Mouse (Mus musculus) heart, embryonic 16.5 days (tissue): Measurements from ENCODE around the gene Ank2. TPM values are rescaled to one million over a fixed set of nuclear protein-coding genes. Genes with fewer than 3 reads are reported as not detected.

Experiments
- ATAC-seq: fragments of 200-750 bp; cut with Nextera tagmentation; replicated peaks from 2 replicates; pipeline ENCODE4 v1.8.0; 2017; ENCODE audit warnings: moderate number of reproducible peaks; ENCODE audit not compliant: insufficient read depth, low FRiP score; ENCODE audit errors: extremely low read depth
- H3K27ac ChIP-seq: fragments of 300-500 bp; sonication (generic); 2 replicates; pipeline ENCODE4 v1.5.1; 2014; ENCODE audit warnings: mild to moderate bottlenecking, low read length, control low read depth, moderate library complexity
- H3K27me3 ChIP-seq: fragments of 300-500 bp; sonication (generic); 2 replicates; pipeline ENCODE4 v1.6.1; 2014; ENCODE audit warnings: low read length, mixed read lengths; ENCODE audit not compliant: control insufficient read depth, insufficient read depth
- H3K36me3 ChIP-seq: fragments of 300-500 bp; sonication (generic); 2 replicates; pipeline ENCODE4 v1.6.1; 2014; ENCODE audit not compliant: control insufficient read depth, insufficient read depth
- H3K4me1 ChIP-seq: fragments of 300-500 bp; sonication (generic); 2 replicates; pipeline ENCODE4 v1.6.1; 2014; ENCODE audit warnings: low read length, mixed read lengths; ENCODE audit not compliant: control insufficient read depth, insufficient read depth
- H3K4me2 ChIP-seq: fragments of 300-500 bp; sonication (generic); 2 replicates; pipeline ENCODE4 v1.6.1; 2014; ENCODE audit warnings: low read depth, mild to moderate bottlenecking, control low read depth, low read length
- H3K4me3 ChIP-seq: fragments of 300-500 bp; sonication (generic); 2 replicates; pipeline ENCODE4 v1.5.1; 2014; ENCODE audit warnings: mild to moderate bottlenecking, control low read depth, low read length
- H3K9ac ChIP-seq: fragments of 300-500 bp; sonication (generic); 2 replicates; pipeline ENCODE4 v1.6.1; 2014; ENCODE audit warnings: low read length, control low read depth
- H3K9me3 ChIP-seq: fragments of 300-500 bp; sonication (generic); replicated peaks from 2 replicates; pipeline ENCODE4 v1.6.1; 2016; ENCODE audit warnings: low read length; ENCODE audit not compliant: control insufficient read depth
- WGBS: fragments of 180-500 bp; shearing (Covaris S2); extraction: QIAGEN DNeasy Blood & Tissue Kit; methylation state at CpG from one replicate; pipeline ENCODE4 v1.1.7; 2014; 5-methylcytosine and 5-hydroxymethylcytosine counted together
- polyA plus RNA-seq: library from polyadenylated mRNA; unstranded; fragments of >200 nt; fragmentation: Nextera tagmentation; extraction: Ambion mirVana; gene quantifications from 2 replicates; pipeline ENCODE4 v1.2.1, GENCODE M21; 2015

Ank2 gene
- polyA plus RNA-seq, 1 experiment from 2014 or later: 38.9 TPM

GRCm38 (mm10) chr3:127260007-127260785 lies 239.0 kb downstream of the Ank2 start:
- Histone ChIP-seq H3K27me3 (no peaks in the 10 kb centered on the region), H3K9ac (no peak overlapping the region), H3K9me3 (no peaks in the 10 kb centered on the region), H3K4me3 (no peak overlapping the region), H3K36me3 (no peaks in the 10 kb centered on the region), H3K27ac (no peak overlapping the region), H3K4me1 (peaks cover 5% of the 10 kb centered on the region), H3K4me2 (no peak overlapping the region)
- no peak for ATAC-seq
- WGBS: 78% methylated on average over 15 of the region's 15 CpGs

GRCm38 (mm10) chr3:127258466-127259075 lies 240.6 kb downstream of the Ank2 start:
- H3K27me3 ChIP-seq: no peaks in the 10 kb centered on the region
- no peaks in the 10 kb centered on the region for H3K36me3 ChIP-seq
- H3K27ac ChIP-seq: no peak overlapping the region
- no peak for ATAC-seq
- H3K4me3 ChIP-seq: peak overlapping the region; percentile 30
- H3K4me2 ChIP-seq: peak overlapping the region; percentile 67
- H3K9me3 ChIP-seq: no peaks in the 10 kb centered on the region
- peak overlapping the region; percentile 34; the same call in 1 of the 2 replicates for H3K9ac ChIP-seq
- peaks cover 5% of the 10 kb centered on the region for H3K4me1 ChIP-seq
- WGBS: 42% methylated on average over 15 of the region's 15 CpGs

- H3K4me1 ChIP-seq: peaks cover 5% of the 10 kb centered on the region
- peak; percentile 55 for ATAC-seq
- no peaks in the 10 kb centered on the region for H3K9me3 ChIP-seq
- under 1% methylated on average over 18 of the region's 18 CpGs for WGBS
- no peaks in the 10 kb centered on the region for H3K36me3 ChIP-seq
- H3K4me3 ChIP-seq: peak overlapping the region; percentile 64
- peak overlapping the region; percentile 86 for H3K27ac ChIP-seq
- H3K4me2 ChIP-seq: peak overlapping the region; percentile 67
- no peaks in the 10 kb centered on the region for H3K27me3 ChIP-seq
- H3K9ac ChIP-seq: peak overlapping the region; percentile 70
Observed at GRCm38 (mm10) chr3:127257969-127258368, 241.2 kb downstream of the Ank2 start.

- Histone ChIP-seq H3K27me3 (no peaks in the 10 kb centered on the region), H3K4me2 (peak overlapping the region; percentile 67), H3K27ac (peak overlapping the region; percentile 86), H3K36me3 (no peaks in the 10 kb centered on the region), H3K4me1 (peaks cover 5% of the 10 kb centered on the region), H3K9ac (peak overlapping the region; percentile 70), H3K4me3 (peak overlapping the region; percentile 64), H3K9me3 (no peaks in the 10 kb centered on the region)
- under 1% methylated on average over 13 of the region's 13 CpGs for WGBS
- peak; percentile 96 for ATAC-seq
Observed at GRCm38 (mm10) chr3:127257279-127257925, 241.7 kb downstream of the Ank2 start.

GRCm38 (mm10) chr3:127256681-127257080 lies 242.5 kb downstream of the Ank2 start:
- WGBS: 74% methylated on average over 2 of the region's 2 CpGs
- Histone ChIP-seq H3K36me3 (no peaks in the 10 kb centered on the region), H3K4me2 (no peak overlapping the region)

DNA sequence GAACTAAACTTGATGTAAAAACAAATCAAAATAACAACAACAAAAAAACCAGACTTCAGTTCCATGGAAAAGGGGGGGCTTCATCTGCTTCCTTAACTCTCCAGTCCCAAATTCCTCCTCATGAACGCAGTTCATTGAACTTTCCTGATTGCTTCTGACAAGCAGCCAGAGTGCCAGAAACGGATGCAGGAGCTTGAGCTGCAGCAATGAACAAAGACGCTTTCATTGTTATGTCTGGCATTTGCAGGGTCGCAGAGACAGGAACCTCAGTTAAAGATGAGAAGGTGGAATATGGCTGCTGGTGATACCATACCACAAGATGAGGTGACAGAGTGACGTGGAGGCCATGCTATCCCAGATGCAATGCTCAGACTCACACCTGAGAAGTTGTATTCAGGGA lies 248.2 kb downstream of the Ank2 start:
- no peak overlapping the region for H3K4me3 ChIP-seq
- 43% methylated on average over 5 of the region's 5 CpGs for WGBS
- no peak overlapping the region for H3K4me2 ChIP-seq
- H3K9ac ChIP-seq: no peak overlapping the region
- peaks cover 2% of the 10 kb centered on the region; the same call in 1 of the 2 replicates for H3K4me1 ChIP-seq
- no peaks in the 10 kb centered on the region for H3K36me3 ChIP-seq
- no peak overlapping the region for H3K27ac ChIP-seq
- H3K27me3 ChIP-seq: no peaks in the 10 kb centered on the region
- no peak for ATAC-seq
- no peaks in the 10 kb centered on the region for H3K9me3 ChIP-seq

More at GRCm38 (mm10) chr3:127256681-127257080, 242.5 kb downstream of the Ank2 start:
- Histone ChIP-seq H3K27me3 (no peaks in the 10 kb centered on the region), H3K4me1 (peaks cover 5% of the 10 kb centered on the region), H3K27ac (no peak overlapping the region), H3K9ac (no peak overlapping the region), H3K4me3 (no peak overlapping the region), H3K9me3 (no peaks in the 10 kb centered on the region)
- ATAC-seq: no peak

- Histone ChIP-seq H3K27ac (no peak overlapping the region), H3K27me3 (no peaks in the 10 kb centered on the region), H3K9me3 (no peaks in the 10 kb centered on the region), H3K9ac (no peak overlapping the region), H3K4me3 (no peak overlapping the region), H3K4me2 (no peak overlapping the region), H3K4me1 (peaks cover 2% of the 10 kb centered on the region; the same call in 1 of the 2 replicates), H3K36me3 (no peaks in the 10 kb centered on the region)
- no peak for ATAC-seq
Observed at GRCm38 (mm10) chr3:127248611-127249010, 250.5 kb downstream of the Ank2 start.

DNA sequence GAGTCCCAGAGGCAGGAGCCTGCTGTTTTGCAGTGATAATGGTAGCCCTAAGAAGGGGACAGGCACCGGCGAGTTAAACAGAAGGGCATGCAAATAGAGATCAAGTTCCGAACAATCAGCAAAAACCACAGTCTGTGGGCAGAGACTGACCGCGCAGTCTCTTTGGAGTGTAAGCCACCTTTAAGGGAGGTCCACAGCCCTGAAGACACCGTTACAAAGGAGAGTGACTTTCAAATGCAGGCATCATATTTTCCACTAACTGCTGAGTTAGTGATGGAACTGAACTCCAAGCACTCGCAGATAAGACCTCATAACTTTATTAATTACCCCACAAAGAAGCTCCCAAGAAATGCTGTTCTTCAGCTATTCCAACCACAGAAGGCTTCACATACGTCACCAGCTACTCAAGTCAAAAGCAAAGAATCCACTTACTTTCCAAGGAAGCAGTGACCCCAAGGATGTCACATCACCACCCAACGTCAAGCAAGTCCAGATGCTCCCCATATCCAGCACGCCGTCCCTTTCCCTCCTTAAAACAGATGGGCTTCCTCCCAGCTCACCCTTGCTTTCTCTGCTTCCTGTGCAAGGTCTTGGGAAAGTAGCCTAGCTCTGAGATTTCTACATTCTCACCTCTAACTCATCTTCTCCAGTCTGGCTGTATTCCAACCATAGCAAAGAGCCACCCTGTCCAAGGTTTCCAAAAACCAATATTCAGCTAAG lies 252.0 kb downstream of the Ank2 start:
- ATAC-seq: no peak
- no peak overlapping the region for H3K4me2 ChIP-seq
- no peaks in the 10 kb centered on the region for H3K36me3 ChIP-seq
- WGBS: 64% methylated on average over 11 of the region's 11 CpGs
- H3K27ac ChIP-seq: no peak overlapping the region
- H3K4me3 ChIP-seq: no peak overlapping the region
- H3K4me1 ChIP-seq: peaks cover 2% of the 10 kb centered on the region; the same call in 1 of the 2 replicates
- H3K9me3 ChIP-seq: no peaks in the 10 kb centered on the region
- no peak overlapping the region for H3K9ac ChIP-seq
- no peaks in the 10 kb centered on the region for H3K27me3 ChIP-seq
